Mouse (Mus musculus) layer of hippocampus, postnatal 36 days (tissue): ENCODE results near the gene Vmn1r58. TPM values are rescaled to one million over a fixed set of nuclear protein-coding genes. Genes with fewer than 3 reads are reported as not detected.
"Not testable (repeated sequence)": the region's sequence is repeated elsewhere in the genome, so short reads cannot be mapped to it uniquely, and the experiment has no call there.

Experiments used
- DNase-seq, 2 experiments: peaks; one replicate each; pipeline ENCODE4 v3.0.0; 2022
- total RNA-seq, 2 experiments: library from RNA; stranded (reverse); gene quantifications; 2 replicates each; pipeline ENCODE4 v1.2.3; 2021

The Vmn1r58 gene
- total RNA-seq, result not detected

DNA sequence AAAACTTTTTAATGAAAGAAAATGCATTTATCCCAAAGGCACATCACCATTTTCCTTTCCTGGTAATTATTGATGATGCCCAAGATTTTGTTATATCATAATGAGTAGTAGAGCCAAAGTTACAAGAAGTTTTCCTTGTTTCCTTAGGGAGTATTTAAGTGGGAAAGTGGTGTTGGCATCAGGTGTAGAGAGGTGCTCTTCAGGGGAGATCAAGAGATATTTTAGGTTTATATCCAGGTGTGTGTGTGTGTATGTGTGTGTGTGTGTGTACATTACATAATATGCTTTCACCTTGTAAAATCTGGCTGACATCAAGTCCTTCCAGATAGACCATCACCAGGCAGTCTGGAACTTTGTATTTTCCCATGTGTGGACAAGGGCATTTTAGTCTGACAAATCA, at the start of gene Vmn1r58:
Gene Vmn1r58 (minus strand): TSS at position 101 of the 400 bp plus-strand sequence.
- not testable (repeated sequence) for DNase-seq

DNA sequence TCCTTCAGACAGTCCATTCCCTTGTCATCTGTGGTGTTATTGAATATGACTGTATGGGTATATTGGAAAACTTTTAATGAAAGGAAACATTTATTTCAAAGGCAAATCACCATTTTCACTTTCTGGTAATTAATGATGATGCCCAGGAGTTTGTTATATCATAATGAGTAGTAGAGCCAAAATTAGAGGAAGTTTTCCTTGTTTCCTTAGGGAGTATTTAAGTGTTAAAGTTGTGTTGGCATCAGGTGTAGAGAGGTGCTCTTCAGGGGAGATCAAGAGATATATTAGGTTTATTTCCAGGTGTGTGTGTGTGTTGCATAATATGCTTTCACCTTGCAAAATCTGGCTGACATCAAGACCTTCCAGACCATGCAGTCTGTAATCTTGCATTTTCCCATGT, 43.5 kb upstream of the Vmn1r58 start, which contains the start of gene Vmn1r59:
Gene Vmn1r59 (minus strand): TSS at position 101 of the 400 bp plus-strand sequence.
- DNase-seq, result no peak

DNA sequence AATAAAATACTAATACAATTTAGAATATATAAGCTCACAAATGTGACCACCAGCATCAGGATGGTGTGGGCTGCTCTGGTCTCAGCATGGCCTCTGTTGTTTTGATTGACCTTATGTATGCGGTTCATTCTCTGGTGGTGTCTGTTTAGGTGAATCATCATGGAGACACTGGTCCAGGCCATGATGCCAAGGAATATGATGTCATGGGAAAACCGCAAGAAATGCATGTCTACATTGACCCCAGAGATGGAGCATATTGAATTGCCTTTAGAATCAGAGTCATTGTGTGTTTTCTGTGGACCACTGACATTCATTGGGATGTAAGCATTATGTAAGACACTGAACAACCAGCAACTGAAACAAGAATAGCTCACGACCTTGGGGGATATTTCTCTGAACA, 40.8 kb upstream of the Vmn1r58 start:
- DNase-seq, result not testable (repeated sequence)

DNA sequence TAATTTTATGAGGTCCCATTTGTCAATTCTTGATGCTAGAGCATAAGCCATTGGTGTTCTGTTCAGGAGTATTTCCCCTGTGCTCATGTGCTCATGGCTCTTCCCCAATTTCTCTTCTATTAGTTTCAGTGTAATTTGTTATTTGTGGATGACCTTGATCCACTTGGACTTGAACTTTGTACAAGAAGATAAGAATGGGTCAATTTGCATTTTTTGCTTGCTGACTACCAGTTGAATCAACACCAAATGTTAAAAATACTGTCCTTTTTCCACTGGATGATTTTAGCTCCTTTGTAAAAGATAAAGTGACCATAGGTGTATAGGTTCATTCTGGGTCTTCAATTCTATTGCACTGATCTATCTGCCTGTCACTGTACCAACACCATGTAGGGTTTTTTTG, 35.4 kb upstream of the Vmn1r58 start:
- no peak for DNase-seq

DNA sequence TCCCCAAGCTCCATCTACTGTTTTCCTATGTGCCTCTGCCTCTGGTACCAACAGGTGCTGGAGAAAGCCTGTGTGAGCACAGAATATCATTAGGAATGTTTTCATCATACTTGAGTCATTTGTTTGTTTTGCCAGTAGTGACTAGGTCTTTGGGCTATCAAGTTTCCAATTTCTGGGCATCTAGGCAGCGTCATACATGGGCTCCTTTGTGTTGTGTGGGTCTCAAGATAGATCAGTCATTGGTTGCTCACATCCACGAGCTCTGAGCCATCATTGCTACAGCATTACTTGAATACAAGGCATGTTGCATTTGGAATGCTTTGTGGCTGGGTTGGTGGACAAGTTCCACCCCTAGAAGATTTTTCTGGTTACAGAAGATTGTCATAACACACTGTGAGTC, 7.0 kb downstream of the Vmn1r58 start:
- no peak for DNase-seq

DNA sequence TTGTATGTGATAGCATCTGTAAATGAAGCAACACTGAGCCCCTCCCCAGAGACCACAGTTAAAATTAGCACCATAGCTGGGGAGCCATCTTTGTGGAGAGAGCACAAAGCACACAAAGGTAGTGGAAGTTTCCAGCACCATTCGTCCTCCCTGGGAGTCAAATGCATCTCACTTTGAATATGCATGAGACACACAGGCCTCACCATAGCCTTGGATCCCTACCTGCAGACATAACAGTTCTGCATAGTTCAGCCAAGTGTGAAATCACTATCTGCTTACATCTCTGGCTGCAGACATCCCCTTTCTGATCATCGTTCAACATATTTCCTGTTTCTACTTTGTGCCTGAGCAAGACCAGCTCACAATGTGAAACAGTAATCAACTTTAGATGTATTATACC, 46.5 kb downstream of the Vmn1r58 start:
- no peak for DNase-seq

DNA sequence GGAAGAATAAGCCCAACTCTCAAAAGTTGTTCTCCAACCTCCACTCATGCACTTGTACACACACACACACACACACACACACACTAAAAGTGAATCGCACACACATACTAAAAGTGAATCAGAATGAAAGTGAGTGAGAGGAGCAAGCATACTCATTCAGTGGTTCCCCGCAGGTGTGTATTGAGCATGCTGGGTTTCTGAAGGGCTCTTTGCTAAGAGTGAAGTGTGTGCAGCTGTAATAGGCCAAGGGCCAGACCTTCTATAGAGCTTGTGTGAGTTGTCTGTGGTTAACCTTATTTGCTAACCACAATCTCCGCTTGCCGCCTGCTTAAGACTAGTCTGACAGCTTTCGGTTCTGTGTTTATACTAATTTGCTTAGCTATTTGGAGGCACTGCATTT, 49.6 kb downstream of the Vmn1r58 start:
- DNase-seq, result no peak

Other genes starting within 250 kb of the Vmn1r58 start
- not detected for gene Vmn1r56, start 216.6 kb downstream of the Vmn1r58 start, total RNA-seq
- not detected for gene Vmn1r57, start 194.9 kb downstream of the Vmn1r58 start, total RNA-seq
- gene Gm5065, start 62.9 kb downstream of the Vmn1r58 start, total RNA-seq, result not detected
- not detected for gene Nlrp2, start 62.4 kb downstream of the Vmn1r58 start, total RNA-seq
- not detected for gene Vmn1r59, start 43.4 kb upstream of the Vmn1r58 start, total RNA-seq
- gene Vmn2r28, start 80.6 kb upstream of the Vmn1r58 start, total RNA-seq, result not detected
- not detected for gene Vmn1r60, start 133.9 kb upstream of the Vmn1r58 start, total RNA-seq
- gene Vmn1r61, start 199.9 kb upstream of the Vmn1r58 start, total RNA-seq, result not detected